Mouse (Mus musculus): ENCODE measurements around the gene Lrrfip2. TPM values are rescaled to one million over a fixed set of nuclear protein-coding genes. Genes with fewer than 3 reads are reported as not detected.

Lrrfip2 gene
- polyA plus RNA-seq, 1 experiment from 2014 or later: 37.8 TPM

DNA sequence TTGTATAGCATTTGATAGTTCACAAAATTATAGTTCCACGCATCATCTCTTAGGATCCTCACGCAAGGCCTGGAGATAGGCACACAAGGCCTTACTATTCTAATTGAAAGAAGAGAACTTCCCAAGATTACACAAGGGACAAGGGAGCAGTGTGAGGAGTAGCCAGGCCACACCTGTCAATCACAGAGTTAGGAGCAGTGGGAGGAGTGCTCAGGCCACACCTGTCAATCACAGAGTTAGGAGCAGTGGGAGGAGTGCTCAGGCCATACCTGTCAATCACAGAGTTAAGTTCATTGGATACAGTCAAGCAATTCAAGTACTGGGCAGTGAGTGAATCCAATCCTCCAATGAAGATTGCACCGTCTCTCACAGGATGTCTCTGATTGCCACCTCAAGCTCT lies 17.0 kb upstream of the Lrrfip2 start:
- no peak; the same call in 1 of the 2 replicates for ATAC-seq (ENCODE audit: low FRiP score, low TSS enrichment)
- H3K27me3 ChIP-seq (ENCODE audit: control insufficient read depth, insufficient read depth, low read length): no peaks in the 10 kb centered on the region
- H3K4me1 ChIP-seq (ENCODE audit: control insufficient read depth, insufficient read depth, low read length): peaks cover 3% of the 10 kb centered on the region
- no peak overlapping the region for H3K9ac ChIP-seq (ENCODE audit: low read depth, low read length)
- H3K36me3 ChIP-seq (ENCODE audit: control insufficient read depth, insufficient read depth, low read length): no peaks in the 10 kb centered on the region
- no peaks in the 10 kb centered on the region for H3K9me3 ChIP-seq (ENCODE audit: control insufficient read depth, low read length)
- H3K4me3 ChIP-seq (ENCODE audit: low read length): no peak overlapping the region
- no peak overlapping the region for H3K27ac ChIP-seq (ENCODE audit: low read depth, low read length)
- H3K4me2 ChIP-seq (replicated peaks; ENCODE audit: low read depth, low read length): no peak overlapping the region
- WGBS: 89% methylated on average over 3 of the region's 3 CpGs

DNA sequence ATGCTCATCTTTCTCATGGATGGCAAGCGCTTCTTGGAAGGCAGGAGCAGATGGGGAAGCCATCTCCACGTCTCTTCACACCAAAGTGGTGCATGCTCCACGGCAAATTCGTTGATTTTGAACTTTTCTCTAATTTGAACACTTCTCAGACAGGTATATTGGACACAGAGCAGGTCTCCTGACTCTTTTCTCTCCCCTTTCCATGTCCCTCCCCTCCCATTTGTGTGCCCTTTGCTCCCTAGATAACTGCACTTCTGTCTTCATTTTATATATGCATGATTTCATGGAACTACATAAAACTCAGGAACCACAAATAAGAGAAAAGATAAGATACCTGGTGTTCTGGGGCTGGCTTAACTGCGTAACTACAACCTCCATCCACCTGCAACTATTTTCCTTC lies 14.1 kb upstream of the Lrrfip2 start:
- H3K27ac ChIP-seq (ENCODE audit: low read depth, low read length): no peak overlapping the region
- H3K9me3 ChIP-seq (ENCODE audit: control insufficient read depth, low read length): no peaks in the 10 kb centered on the region
- no peak overlapping the region for H3K4me3 ChIP-seq (ENCODE audit: low read length)
- H3K4me2 ChIP-seq (replicated peaks; ENCODE audit: low read depth, low read length): no peak overlapping the region
- H3K27me3 ChIP-seq (ENCODE audit: control insufficient read depth, insufficient read depth, low read length): no peaks in the 10 kb centered on the region
- H3K4me1 ChIP-seq (ENCODE audit: control insufficient read depth, insufficient read depth, low read length): no peaks in the 10 kb centered on the region
- H3K9ac ChIP-seq (ENCODE audit: low read depth, low read length): no peak overlapping the region
- no peaks in the 10 kb centered on the region for H3K36me3 ChIP-seq (ENCODE audit: control insufficient read depth, insufficient read depth, low read length)
- no peak for ATAC-seq (ENCODE audit: low FRiP score, low TSS enrichment)
- 91% methylated on average over 5 of the region's 5 CpGs for WGBS

DNA sequence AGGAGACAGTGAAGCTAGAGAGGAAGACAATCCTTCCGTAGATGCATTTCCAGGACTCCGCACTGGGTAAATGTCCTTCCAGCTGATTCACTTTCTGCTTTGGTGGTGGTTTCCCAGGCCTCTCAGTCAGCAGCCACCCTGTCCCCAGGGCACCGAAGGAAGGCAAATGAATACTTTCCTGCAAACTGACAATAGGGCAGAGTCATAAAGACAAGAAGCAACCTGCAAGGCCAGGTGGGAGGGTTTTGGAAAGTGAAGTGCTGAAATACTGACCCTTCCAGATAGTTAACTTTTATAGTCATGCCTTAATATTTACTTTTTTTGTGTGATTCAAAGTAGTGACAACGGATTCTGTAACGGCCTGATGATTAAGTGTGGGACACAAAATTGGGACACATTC lies 13.5 kb upstream of the Lrrfip2 start:
- H3K4me1 ChIP-seq (ENCODE audit: control insufficient read depth, insufficient read depth, low read length): no peaks in the 10 kb centered on the region
- WGBS: 76% methylated on average over 5 of the region's 5 CpGs

DNA sequence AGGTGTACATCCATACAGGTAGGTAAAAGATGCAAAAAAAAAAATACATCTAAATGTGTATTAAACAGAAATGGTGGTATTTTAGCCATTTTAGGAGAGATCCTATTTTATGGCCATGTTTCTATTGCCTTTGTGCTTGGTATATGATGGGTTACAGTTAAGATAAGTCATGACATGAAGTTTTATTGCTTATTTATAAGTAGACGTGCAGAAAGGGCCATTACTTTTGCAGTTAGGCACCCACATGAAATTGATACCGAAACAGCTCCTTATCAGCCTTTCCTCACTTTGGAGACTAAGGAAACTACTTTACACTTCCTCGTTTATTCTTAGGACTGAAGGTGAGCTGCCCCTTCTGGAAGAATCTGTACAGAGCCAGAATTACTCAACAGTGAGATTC lies 9.5 kb upstream of the Lrrfip2 start:
- WGBS: 55% methylated on average over 3 of the region's 3 CpGs
- no peak for ATAC-seq (ENCODE audit: low FRiP score, low TSS enrichment)
- Histone ChIP-seq H3K36me3 (ENCODE audit: control insufficient read depth, insufficient read depth, low read length) (no peaks in the 10 kb centered on the region), H3K27me3 (ENCODE audit: control insufficient read depth, insufficient read depth, low read length) (no peaks in the 10 kb centered on the region), H3K9ac (ENCODE audit: low read depth, low read length) (no peak overlapping the region), H3K9me3 (ENCODE audit: control insufficient read depth, low read length) (no peaks in the 10 kb centered on the region), H3K27ac (ENCODE audit: low read depth, low read length) (no peak overlapping the region), H3K4me3 (ENCODE audit: low read length) (no peak overlapping the region), H3K4me1 (ENCODE audit: control insufficient read depth, insufficient read depth, low read length) (no peaks in the 10 kb centered on the region), H3K4me2 (replicated peaks; ENCODE audit: low read depth, low read length) (no peak overlapping the region)

More for the DNA sequence above, 13.5 kb upstream of the Lrrfip2 start:
- Histone ChIP-seq H3K36me3 (ENCODE audit: control insufficient read depth, insufficient read depth, low read length) (no peaks in the 10 kb centered on the region), H3K4me3 (ENCODE audit: low read length) (no peak overlapping the region), H3K4me2 (replicated peaks; ENCODE audit: low read depth, low read length) (no peak overlapping the region), H3K27ac (ENCODE audit: low read depth, low read length) (no peak overlapping the region), H3K9ac (ENCODE audit: low read depth, low read length) (no peak overlapping the region), H3K27me3 (ENCODE audit: control insufficient read depth, insufficient read depth, low read length) (no peaks in the 10 kb centered on the region), H3K9me3 (ENCODE audit: control insufficient read depth, low read length) (no peaks in the 10 kb centered on the region)
- ATAC-seq (ENCODE audit: low FRiP score, low TSS enrichment): no peak

DNA sequence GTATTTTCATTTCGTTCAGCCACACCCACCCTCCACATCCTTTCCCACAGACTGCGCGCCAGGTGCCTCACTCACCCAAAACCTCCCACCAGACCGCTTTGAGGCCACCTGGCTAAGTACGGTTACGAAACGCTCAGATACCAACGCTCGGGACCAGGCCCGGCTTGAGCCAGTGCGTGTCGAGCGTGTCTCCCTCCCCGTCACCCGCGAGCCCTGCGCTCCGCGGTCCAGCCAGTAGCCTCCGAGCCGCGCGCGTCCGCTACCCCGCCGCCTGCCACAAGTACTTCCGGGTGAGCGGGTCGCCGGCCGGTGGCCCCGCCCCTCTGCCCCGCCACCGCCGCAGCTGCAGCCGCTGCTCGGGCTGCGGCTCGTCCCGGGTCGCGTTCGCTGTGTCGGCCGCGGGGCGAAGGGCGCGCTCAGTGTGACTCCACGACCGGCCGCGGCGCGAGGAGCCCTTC lies 431 bp downstream of the Lrrfip2 start:
- H3K36me3 ChIP-seq (ENCODE audit: control insufficient read depth, insufficient read depth, low read length): no peaks in the 10 kb centered on the region; the same call in 1 of the 2 replicates
- H3K4me3 ChIP-seq (ENCODE audit: low read length): peak overlapping the region; percentile 96
- H3K27me3 ChIP-seq (ENCODE audit: control insufficient read depth, insufficient read depth, low read length): no peaks in the 10 kb centered on the region
- no peaks in the 10 kb centered on the region for H3K9me3 ChIP-seq (ENCODE audit: control insufficient read depth, low read length)
- H3K9ac ChIP-seq (ENCODE audit: low read depth, low read length): peak overlapping the region; percentile 89
- H3K4me2 ChIP-seq (replicated peaks; ENCODE audit: low read depth, low read length): peak overlapping the region; percentile 77
- peak overlapping the region; percentile 74 for H3K27ac ChIP-seq (ENCODE audit: low read depth, low read length)
- WGBS: under 1% methylated on average over 56 of the region's 56 CpGs
- ATAC-seq (ENCODE audit: low FRiP score, low TSS enrichment): peak; percentile 93
- H3K4me1 ChIP-seq (ENCODE audit: control insufficient read depth, insufficient read depth, low read length): peaks cover 5% of the 10 kb centered on the region; the same call in 1 of the 2 replicates

DNA sequence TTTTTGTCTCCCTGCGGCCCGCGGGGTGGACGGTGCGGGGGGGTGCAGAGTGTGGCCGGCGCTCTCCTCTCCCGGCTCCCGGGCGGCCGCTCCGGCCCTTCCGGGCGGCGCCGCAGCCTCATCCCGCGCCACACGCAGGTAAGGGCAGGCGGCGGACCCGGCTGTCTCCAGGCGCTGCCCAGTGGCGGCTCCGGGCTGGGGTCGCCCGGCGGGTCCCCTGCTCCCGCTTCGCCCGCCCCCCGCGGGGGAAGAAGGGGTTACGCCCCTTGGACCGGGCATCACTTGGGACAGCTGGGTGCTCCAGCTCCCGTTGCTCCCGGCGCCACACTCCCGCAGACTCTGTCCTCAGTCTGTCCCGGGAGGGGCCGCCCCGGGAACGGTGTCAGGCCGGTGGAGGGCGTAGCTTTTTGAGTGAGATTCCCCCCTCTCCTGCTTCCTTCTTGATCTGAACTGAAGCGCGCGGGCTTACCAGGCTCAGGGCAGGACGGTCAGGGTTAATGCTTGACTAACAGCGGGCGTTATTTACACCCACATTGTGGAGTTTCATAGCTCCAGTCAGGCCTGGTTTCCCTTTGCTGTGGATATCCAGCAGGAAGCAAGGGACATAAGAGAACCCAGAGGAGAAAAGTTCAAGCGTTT lies 979 bp downstream of the Lrrfip2 start:
- Histone ChIP-seq H3K4me1 (ENCODE audit: control insufficient read depth, insufficient read depth, low read length) (peaks cover 5% of the 10 kb centered on the region; the same call in 1 of the 2 replicates), H3K4me3 (ENCODE audit: low read length) (peak overlapping the region; percentile 96), H3K36me3 (ENCODE audit: control insufficient read depth, insufficient read depth, low read length) (no peaks in the 10 kb centered on the region; the same call in 1 of the 2 replicates), H3K9ac (ENCODE audit: low read depth, low read length) (peak overlapping the region; percentile 89), H3K27me3 (ENCODE audit: control insufficient read depth, insufficient read depth, low read length) (no peaks in the 10 kb centered on the region), H3K4me2 (replicated peaks; ENCODE audit: low read depth, low read length) (peak overlapping the region; percentile 77), H3K9me3 (ENCODE audit: control insufficient read depth, low read length) (no peaks in the 10 kb centered on the region), H3K27ac (ENCODE audit: low read depth, low read length) (peak overlapping the region; percentile 74)
- under 1% methylated on average over 34 of the region's 52 CpGs for whole genome bisulfite sequencing
- ATAC-seq (ENCODE audit: low FRiP score, low TSS enrichment): peak; percentile 89

DNA sequence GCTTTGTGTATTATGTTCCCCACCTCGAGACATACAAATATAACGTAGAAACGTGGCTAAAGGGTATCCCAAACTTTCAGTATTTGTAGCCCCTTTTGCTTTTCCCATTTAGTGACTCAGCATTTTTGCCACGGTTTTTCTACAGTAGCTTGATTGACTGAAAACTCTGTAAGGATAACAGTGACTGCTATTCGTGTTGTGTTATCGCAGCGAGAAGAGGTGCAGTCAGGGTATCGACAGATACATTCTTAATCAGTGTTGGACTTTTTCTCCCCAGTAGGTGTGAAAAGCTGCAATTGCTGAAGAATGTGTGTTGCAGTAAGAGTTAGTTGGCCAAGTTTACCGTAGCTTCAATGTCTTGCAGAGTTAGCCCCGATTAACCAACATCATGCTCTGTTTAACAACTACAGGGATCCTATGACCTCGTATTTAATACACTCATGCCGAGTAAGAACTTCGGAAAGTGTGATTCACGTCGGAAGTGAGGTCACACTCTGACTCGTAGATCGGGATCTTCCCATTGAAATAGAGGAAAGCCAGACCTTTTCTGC lies 1.6 kb downstream of the Lrrfip2 start:
- H3K9me3 ChIP-seq (ENCODE audit: control insufficient read depth, low read length): no peaks in the 10 kb centered on the region
- peak overlapping the region; percentile 96 for H3K4me3 ChIP-seq (ENCODE audit: low read length)
- peak overlapping the region; percentile 77 for H3K4me2 ChIP-seq (replicated peaks; ENCODE audit: low read depth, low read length)
- WGBS: 9% methylated on average over 17 of the region's 17 CpGs
- H3K9ac ChIP-seq (ENCODE audit: low read depth, low read length): peak overlapping the region; percentile 89; the same call in 1 of the 2 replicates
- no peaks in the 10 kb centered on the region; the same call in 1 of the 2 replicates for H3K36me3 ChIP-seq (ENCODE audit: control insufficient read depth, insufficient read depth, low read length)
- H3K4me1 ChIP-seq (ENCODE audit: control insufficient read depth, insufficient read depth, low read length): peaks cover 5% of the 10 kb centered on the region; the same call in 1 of the 2 replicates
- peak overlapping the region; percentile 74; the same call in 1 of the 2 replicates for H3K27ac ChIP-seq (ENCODE audit: low read depth, low read length)
- ATAC-seq (ENCODE audit: low FRiP score, low TSS enrichment): no peak
- H3K27me3 ChIP-seq (ENCODE audit: control insufficient read depth, insufficient read depth, low read length): no peaks in the 10 kb centered on the region

DNA sequence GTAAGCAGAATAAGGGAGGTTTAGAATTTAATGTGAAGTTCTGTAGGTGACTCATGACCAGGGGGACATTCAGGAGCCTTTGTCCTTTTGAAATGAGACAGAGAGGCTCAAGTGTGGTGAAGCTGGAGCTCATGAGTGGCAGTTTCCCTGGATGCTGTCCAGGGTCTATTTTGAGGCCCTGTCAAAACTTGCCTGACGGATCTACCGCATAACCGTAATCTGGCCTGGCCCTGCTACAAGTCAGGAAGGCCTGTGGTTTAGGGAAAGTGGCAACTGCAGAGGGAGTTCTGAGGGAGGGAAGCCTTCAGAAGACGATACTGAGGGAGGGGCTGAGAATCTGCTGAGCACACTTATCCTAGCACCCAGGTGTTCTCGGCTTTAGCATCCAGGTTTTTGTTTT lies 5.1 kb downstream of the Lrrfip2 start:
- H3K27me3 ChIP-seq (ENCODE audit: control insufficient read depth, insufficient read depth, low read length): no peaks in the 10 kb centered on the region
- H3K4me1 ChIP-seq (ENCODE audit: control insufficient read depth, insufficient read depth, low read length): peaks cover 5% of the 10 kb centered on the region; the same call in 1 of the 2 replicates
- ATAC-seq (ENCODE audit: low FRiP score, low TSS enrichment): no peak
- no peak overlapping the region for H3K9ac ChIP-seq (ENCODE audit: low read depth, low read length)
- no peaks in the 10 kb centered on the region for H3K9me3 ChIP-seq (ENCODE audit: control insufficient read depth, low read length)
- H3K4me3 ChIP-seq (ENCODE audit: low read length): no peak overlapping the region
- no peaks in the 10 kb centered on the region; the same call in 1 of the 2 replicates for H3K36me3 ChIP-seq (ENCODE audit: control insufficient read depth, insufficient read depth, low read length)
- H3K4me2 ChIP-seq (replicated peaks; ENCODE audit: low read depth, low read length): no peak overlapping the region
- 85% methylated on average over 5 of the region's 5 CpGs for WGBS
- H3K27ac ChIP-seq (ENCODE audit: low read depth, low read length): no peak overlapping the region

DNA sequence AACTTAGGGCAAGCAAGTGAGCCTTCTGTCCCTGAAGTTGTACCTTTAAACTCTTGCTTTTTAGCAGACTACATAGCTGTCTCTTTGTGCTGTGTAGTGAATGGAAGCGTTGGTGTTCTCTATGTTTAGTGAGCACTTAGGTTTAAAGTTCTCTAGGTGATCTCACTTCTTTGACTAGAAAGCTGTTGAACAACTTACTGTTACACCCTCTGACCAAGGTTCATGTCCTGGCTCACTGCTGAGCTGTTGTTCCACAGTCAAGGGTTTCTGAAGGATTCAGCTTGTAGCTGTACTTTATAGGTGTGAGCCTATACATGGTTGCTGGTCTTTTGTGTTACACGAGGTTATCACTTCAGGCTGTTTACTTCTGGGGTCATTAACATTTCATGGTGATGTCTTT lies 5.9 kb downstream of the Lrrfip2 start:
- Histone ChIP-seq H3K4me3 (ENCODE audit: low read length) (no peak overlapping the region), H3K27ac (ENCODE audit: low read depth, low read length) (no peak overlapping the region), H3K9me3 (ENCODE audit: control insufficient read depth, low read length) (no peaks in the 10 kb centered on the region), H3K27me3 (ENCODE audit: control insufficient read depth, insufficient read depth, low read length) (no peaks in the 10 kb centered on the region), H3K4me1 (ENCODE audit: control insufficient read depth, insufficient read depth, low read length) (peaks cover 5% of the 10 kb centered on the region; the same call in 1 of the 2 replicates), H3K36me3 (ENCODE audit: control insufficient read depth, insufficient read depth, low read length) (no peaks in the 10 kb centered on the region; the same call in 1 of the 2 replicates), H3K9ac (ENCODE audit: low read depth, low read length) (no peak overlapping the region), H3K4me2 (replicated peaks; ENCODE audit: low read depth, low read length) (no peak overlapping the region)
- WGBS: 58% methylated on average over 2 of the region's 2 CpGs
- no peak for ATAC-seq (ENCODE audit: low FRiP score, low TSS enrichment)

All from kidney, embryonic 14.5 days (tissue).